Mouse (Mus musculus) megakaryocyte, embryonic 14.5 days (primary cell): ENCODE results near the gene Upk3b.

ENCODE experiments used
- FLI1 ChIP-seq: IDR thresholded peaks from 2 replicates; pipeline ENCODE4 v1.6.1; 2012; ENCODE audit warnings: low read length, inconsistent platforms, mixed read lengths
- GATA1 ChIP-seq: IDR thresholded peaks from 3 replicates; pipeline ENCODE4 v1.6.1; 2012; ENCODE audit warnings: mixed read lengths, low read length, inconsistent platforms, borderline replicate concordance

GRCm38 (mm10) chr5:136077001-136077550, 38.8 kb downstream of the Upk3b start:
- TF ChIP-seq FLI1, result no peak
- TF ChIP-seq GATA1, result no peak
